Mouse (Mus musculus) MEL (cell line): ENCODE data around the gene Osbpl11. TPM values are rescaled to one million over a fixed set of nuclear protein-coding genes. Genes with fewer than 3 reads are reported as not detected.
"Not testable (repeated sequence)": the region's sequence is repeated elsewhere in the genome, so short reads cannot be mapped to it uniquely, and the experiment has no call there.

Experiments used
- DNase-seq: peaks from one replicate; pipeline ENCODE4 v3.0.0; 2011; ENCODE audit warnings: low read depth, low spot score
- H3K27ac ChIP-seq: 2 replicates; pipeline ENCODE4 v1.5.1; 2012; ENCODE audit warnings: low read depth, mild to moderate bottlenecking, control low read depth, low read length, moderate library complexity; ENCODE audit not compliant: control insufficient read depth
- H3K27me3 ChIP-seq, 2 experiments: fragments of 150-350 bp in 1 of 2; sonication (generic) in 1 of 2; 2 replicates each; pipeline ENCODE4 v1.6.1; 2012; ENCODE audit warnings: low read length in 2 of 2, mild to moderate bottlenecking in 2 of 2, improper control_type of control experiment in 1 of 2, moderate library complexity in 1 of 2; ENCODE audit not compliant: insufficient read depth in 2 of 2, control insufficient read depth in 1 of 2
- H3K36me3 ChIP-seq, 2 experiments: 2 replicates each; pipeline ENCODE4 v1.6.1; 2012 to 2014; ENCODE audit warnings: low read length in 2 of 2, improper control_type of control experiment in 1 of 2, inconsistent platforms in 1 of 2, mild to moderate bottlenecking in 1 of 2; ENCODE audit not compliant: insufficient read depth in 2 of 2, control insufficient read depth in 1 of 2
- H3K4me1 ChIP-seq, 2 experiments: fragments of 150-350 bp in 1 of 2; sonication (generic) in 1 of 2; 2 replicates each; pipeline ENCODE4 v1.6.1; 2012; ENCODE audit warnings: low read length in 2 of 2, improper control_type of control experiment in 1 of 2, mild to moderate bottlenecking in 1 of 2; ENCODE audit not compliant: insufficient read depth in 2 of 2, control insufficient read depth in 1 of 2
- H3K4me3 ChIP-seq, 2 experiments: fragments of 150-350 bp in 1 of 2; sonication (generic) in 1 of 2; 2 replicates each; pipeline ENCODE4 v1.5.1; 2012; ENCODE audit warnings: low read depth in 2 of 2, low read length in 2 of 2, mild to moderate bottlenecking in 2 of 2, moderate library complexity in 2 of 2, control low read depth in 1 of 2, improper control_type of control experiment in 1 of 2; ENCODE audit not compliant: control insufficient read depth in 1 of 2, insufficient read depth in 1 of 2
- H3K79me2 ChIP-seq: 2 replicates; pipeline ENCODE4 v1.6.1; 2012; ENCODE audit warnings: mild to moderate bottlenecking, low read length, moderate library complexity; ENCODE audit not compliant: control insufficient read depth, poor library complexity, insufficient read depth
- H3K9ac ChIP-seq: 2 replicates; pipeline ENCODE4 v1.6.1; 2012; ENCODE audit warnings: low read depth, mild to moderate bottlenecking, control low read depth, low read length, moderate library complexity; ENCODE audit not compliant: control insufficient read depth, poor library complexity, severe bottlenecking
- H3K9me3 ChIP-seq: fragments of 150-350 bp; sonication (generic); replicated peaks from 2 replicates; pipeline ENCODE4 v1.6.1; 2012; ENCODE audit warnings: mild to moderate bottlenecking, low read length, improper control_type of control experiment, moderate library complexity; ENCODE audit not compliant: insufficient read depth
- CHD2 ChIP-seq: IDR thresholded peaks from 2 replicates; pipeline ENCODE4 v1.6.1; 2011; ENCODE audit warnings: low read length, improper control_type of control experiment
- CTCF ChIP-seq, 3 experiments: IDR thresholded peaks in 2 of 3; conservative IDR thresholded peaks in 1 of 3; 2 replicates each; pipeline ENCODE4 v1.5.1; 2011 to 2012; ENCODE audit warnings: low read length in 3 of 3, low read depth in 2 of 3, mild to moderate bottlenecking in 2 of 3, improper control_type of control experiment in 1 of 3, inconsistent platforms in 1 of 3, mixed read lengths in 1 of 3, moderate library complexity in 1 of 3; ENCODE audit not compliant: control insufficient read depth in 1 of 3, insufficient read depth in 1 of 3, poor library complexity in 1 of 3, severe bottlenecking in 1 of 3
- ELF1 ChIP-seq: IDR thresholded peaks from 2 replicates; pipeline ENCODE4 v1.6.1; 2014; ENCODE audit warnings: low read depth, mild to moderate bottlenecking, inconsistent platforms, low read length, improper control_type of control experiment, moderate library complexity
- GATA1 ChIP-seq: IDR thresholded peaks from 2 replicates; pipeline ENCODE4 v1.6.1; 2011; ENCODE audit warnings: low read depth, low read length, improper control_type of control experiment
- HCFC1 ChIP-seq: IDR thresholded peaks from 2 replicates; pipeline ENCODE4 v1.6.1; 2012; ENCODE audit warnings: low read depth, mild to moderate bottlenecking, inconsistent platforms, low read length, improper control_type of control experiment, moderate library complexity
- JUND ChIP-seq: IDR thresholded peaks from 2 replicates; pipeline ENCODE4 v1.6.1; 2011; ENCODE audit warnings: low read depth, mild to moderate bottlenecking, improper control_type of control experiment, low read length
- KAT2A ChIP-seq: conservative IDR thresholded peaks from 2 replicates; pipeline ENCODE4 v1.6.1; 2012; ENCODE audit warnings: low read depth, low read length, improper control_type of control experiment, inconsistent platforms
- MAZ ChIP-seq: IDR thresholded peaks from 2 replicates; pipeline ENCODE4 v1.6.1; 2012; ENCODE audit warnings: low read depth, mild to moderate bottlenecking, inconsistent platforms, low read length, improper control_type of control experiment
- MEF2A ChIP-seq: IDR thresholded peaks from 2 replicates; pipeline ENCODE4 v1.6.1; 2014; ENCODE audit warnings: low read depth, mild to moderate bottlenecking, inconsistent platforms, low read length, improper control_type of control experiment; ENCODE audit not compliant: poor library complexity, insufficient replicate concordance, severe bottlenecking; ENCODE audit errors: extremely low read depth
- MXI1 ChIP-seq: IDR thresholded peaks from 2 replicates; pipeline ENCODE4 v1.6.1; 2011; ENCODE audit warnings: mild to moderate bottlenecking, low read depth, low read length, improper control_type of control experiment
- MYC ChIP-seq: IDR thresholded peaks from 2 replicates; pipeline ENCODE4 v1.6.1; 2011; ENCODE audit warnings: low read depth, mild to moderate bottlenecking, low read length, improper control_type of control experiment, moderate library complexity
- NELFE ChIP-seq: IDR thresholded peaks from 2 replicates; pipeline ENCODE4 v1.6.1; 2011; ENCODE audit warnings: low read depth, low read length, improper control_type of control experiment
- POLR2A ChIP-seq, 2 experiments: IDR thresholded peaks; 2 replicates each; pipeline ENCODE4 v1.6.1; 2011 to 2012; ENCODE audit warnings: low read length in 2 of 2, mild to moderate bottlenecking in 2 of 2, control low read depth in 1 of 2, improper control_type of control experiment in 1 of 2, low read depth in 1 of 2, moderate library complexity in 1 of 2; ENCODE audit not compliant: control insufficient read depth in 1 of 2, insufficient read depth in 1 of 2, poor library complexity in 1 of 2
- POLR2AphosphoS2 ChIP-seq: IDR thresholded peaks from 2 replicates; pipeline ENCODE4 v1.6.1; 2011; ENCODE audit warnings: low read length, improper control_type of control experiment
- SIN3A ChIP-seq: IDR thresholded peaks from 2 replicates; pipeline ENCODE4 v1.6.1; 2012; ENCODE audit warnings: low read length, improper control_type of control experiment, inconsistent platforms
- TBP ChIP-seq: IDR thresholded peaks from 2 replicates; pipeline ENCODE4 v1.8.0; 2011; ENCODE audit warnings: low read depth, low read length, improper control_type of control experiment
- TCF12 ChIP-seq: IDR thresholded peaks from 2 replicates; pipeline ENCODE4 v1.6.1; 2014; ENCODE audit warnings: low read depth, mild to moderate bottlenecking, inconsistent platforms, low read length, improper control_type of control experiment, moderate library complexity
- ZMIZ1 ChIP-seq: IDR thresholded peaks from 2 replicates; pipeline ENCODE4 v1.6.1; 2012; ENCODE audit warnings: low read depth, mild to moderate bottlenecking, inconsistent platforms, low read length, improper control_type of control experiment, moderate library complexity
- ZNF384 ChIP-seq: IDR thresholded peaks from 2 replicates; pipeline ENCODE4 v1.6.1; 2012; ENCODE audit warnings: low read depth, mild to moderate bottlenecking, inconsistent platforms, low read length, improper control_type of control experiment
- polyA plus RNA-seq, 2 experiments: library from polyadenylated mRNA; stranded (reverse) in 1 of 2; unstranded in 1 of 2; fragments of >175 nt in 1 of 2; fragments of >200 nt in 1 of 2; gene quantifications; 2 replicates each; pipeline versions ENCODE4 v1.2.1 to v1.2.4; 2012; ENCODE audit warnings: low replicate concordance in 2 of 2, low read depth in 1 of 2; ENCODE audit not compliant: insufficient read length in 2 of 2, insufficient read depth in 1 of 2, missing spikeins in 1 of 2
- total RNA-seq: library from RNA; depleted of rRNA; stranded (reverse); fragments of 300-350 nt; gene quantifications from 2 replicates; pipeline ENCODE4 v1.2.3, GENCODE M21; 2012; rRNA removed

The Osbpl11 gene
- total RNA-seq (6.9 and 7.1 TPM in 2 replicates), polyA plus RNA-seq (10 to 100 TPM in 1 of 2 experiments, not detected in 1; 10.3 TPM)

DNA sequence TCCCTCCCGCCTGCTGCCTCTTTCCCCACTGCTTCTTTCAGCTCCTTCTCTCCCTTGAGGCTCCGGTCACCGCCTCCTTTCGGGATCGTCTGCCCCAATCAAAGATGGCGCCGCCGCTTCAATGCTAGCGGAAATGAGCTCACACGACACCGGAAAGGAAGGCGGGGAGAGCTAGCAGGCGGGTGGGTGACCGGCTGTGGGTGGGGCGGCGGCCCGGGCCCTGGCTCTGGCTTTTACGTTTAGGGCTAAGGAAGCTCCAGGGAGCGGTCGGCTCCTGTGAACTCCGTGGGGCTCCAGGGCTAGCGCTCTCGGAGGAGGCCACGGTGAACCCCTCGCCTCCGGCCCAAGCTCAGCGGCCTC lies at the start of gene Osbpl11:
TSS of gene Osbpl11 (plus strand) at position 171 of the 360 bp plus-strand sequence.
- DNase-seq: peak; percentile 96
- H3K79me2 ChIP-seq: peaks cover 3% of the 10 kb centered on the region; the same call in 1 of the 2 replicates
- H3K9me3 ChIP-seq: no peaks in the 10 kb centered on the region
- peak within 1 kb of the TSS; percentile 97 for H3K9ac ChIP-seq
- peaks cover 0 to 5% of the 10 kb centered on the region in 2 experiments; a peak in 2 of 4 replicates for H3K36me3 ChIP-seq
- peaks cover 0 to 1% of the 10 kb centered on the region in 2 experiments; a peak in 1 of 4 replicates for H3K27me3 ChIP-seq
- TF ChIP-seq SIN3A: peak; percentile 78
- TF ChIP-seq ELF1: peak; percentile 79
- TF ChIP-seq CHD2: no peak
- TF ChIP-seq GATA1: no peak
- TF ChIP-seq MAZ: peak; percentile 57; the same call in 1 of the 2 replicates
- peak; percentile 86 for TF ChIP-seq NELFE
- TF ChIP-seq ZNF384: 0 out of 2 replicates have a peak, but pooled peaks have one; percentile 10
- no peak for TF ChIP-seq MEF2A
- TF ChIP-seq JUND: no peak
- peak; percentile 61 to 81; a peak in 3 of 4 replicates for TF ChIP-seq POLR2A (IDR thresholded peaks at IDR 0.05; ENCODE audit: control insufficient read depth in 1 of 2, insufficient read depth in 1 of 2, low read depth in 1 of 2, low read length in 2 of 2, poor library complexity in 1 of 2)
- TF ChIP-seq KAT2A: peak; percentile 87
- peak; percentile 90 for TF ChIP-seq ZMIZ1
- peak; percentile 47; the same call in 1 of the 2 replicates for TF ChIP-seq MXI1
- TF ChIP-seq HCFC1: peak; percentile 98
- peak; percentile 41; the same call in 1 of the 2 replicates for TF ChIP-seq POLR2AphosphoS2
- TF ChIP-seq MYC: no peak
- peak; percentile 60; the same call in 1 of the 2 replicates for TF ChIP-seq TCF12
- 0 out of 2 replicates have a peak, but pooled peaks have one; percentile 26 for TF ChIP-seq TBP
- TF ChIP-seq, all 39 proteins: peak for 13
- Histone ChIP-seq H3K4me1 (no peaks in the 10 kb centered on the region; a peak in 1 of 4 replicates), H3K4me3 (peak within 1 kb of the TSS; percentile 89 to 93), H3K27ac (peak within 1 kb of the TSS; percentile 61)

DNA sequence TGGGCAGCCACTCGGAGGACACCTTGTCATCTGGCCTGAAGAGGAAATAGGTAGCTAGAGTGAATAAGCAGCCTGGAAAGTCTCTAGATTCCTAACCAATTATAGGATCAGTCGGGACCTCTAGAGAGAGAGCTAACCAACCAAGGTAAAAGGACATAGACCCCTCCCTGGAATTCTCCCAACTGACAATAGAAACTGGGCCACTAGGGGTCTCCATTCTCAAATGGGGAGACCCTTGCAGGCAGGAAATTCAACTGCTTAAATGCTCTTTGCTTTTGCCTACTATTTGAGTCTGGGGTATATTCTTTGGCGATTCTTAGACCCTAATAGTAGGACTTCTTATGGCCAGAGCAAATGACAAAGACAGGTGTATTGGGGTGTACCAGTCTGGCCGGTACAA lies 49.7 kb upstream of the Osbpl11 start:
- H3K4me1 ChIP-seq: peaks cover 3 to 4% of the 10 kb centered on the region in 2 experiments; a peak in 1 of 4 replicates
- H3K79me2 ChIP-seq: no peaks in the 10 kb centered on the region
- no peak for TF ChIP-seq ZMIZ1
- no peak for TF ChIP-seq MYC
- TF ChIP-seq CTCF (IDR thresholded peaks at IDR 0.05 in 2 of 3, conservative IDR thresholded peaks at IDR 0.05 in 1 of 3; ENCODE audit: control insufficient read depth in 1 of 3, insufficient read depth in 1 of 3, low read depth in 2 of 3, low read length in 3 of 3, poor library complexity in 1 of 3, severe bottlenecking in 1 of 3): peak in 1 of 3 experiments; percentile 13; a peak in 1 of 6 replicates
- TF ChIP-seq, all 39 proteins: peak for 1
- Histone ChIP-seq H3K27ac (no peak overlapping the region), H3K36me3 (no peaks in the 10 kb centered on the region), H3K27me3 (peaks cover 0 to 6% of the 10 kb centered on the region in 2 experiments; a peak in 3 of 4 replicates), H3K9ac (no peak overlapping the region), H3K9me3 (no peaks in the 10 kb centered on the region), H3K4me3 (no peak overlapping the region)
- DNase-seq: no peak

DNA sequence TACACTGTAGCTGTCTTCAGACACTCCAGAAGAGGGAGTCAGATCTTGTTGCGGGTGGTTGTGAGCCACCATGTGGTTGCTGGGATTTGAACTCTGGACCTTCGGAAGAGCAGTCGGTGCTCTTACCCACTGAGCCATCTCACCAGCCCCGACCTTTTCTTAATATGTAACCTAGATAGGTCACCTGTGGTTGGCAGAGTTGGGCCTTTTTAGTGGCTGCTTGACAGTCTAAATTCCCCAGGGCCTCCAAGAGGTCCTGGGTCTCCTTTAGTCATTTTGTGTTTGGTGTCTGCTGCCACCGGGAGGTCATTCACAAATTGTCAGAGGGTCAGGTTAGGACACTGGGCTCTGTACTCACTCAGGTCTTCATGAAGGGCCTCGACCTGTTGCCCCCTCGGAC lies 45.8 kb upstream of the Osbpl11 start:
- not testable (repeated sequence) for H3K4me3 ChIP-seq, DNase-seq, H3K36me3 ChIP-seq, H3K79me2 ChIP-seq, H3K27ac ChIP-seq, H3K9me3 ChIP-seq, H3K9ac ChIP-seq, H3K4me1 ChIP-seq, H3K27me3 ChIP-seq
